Mouse (Mus musculus) heart, adult 2 months (tissue): ENCODE results near the gene Clp1. TPM values are rescaled to one million over a fixed set of nuclear protein-coding genes. Genes with fewer than 3 reads are reported as not detected.

ENCODE experiments used
- DNase-seq, 2 experiments: peaks; one replicate each; pipeline ENCODE4 v3.0.0; 2021
- H3K27ac ChIP-seq: fragments of 200-600 bp; 2 replicates; pipeline ENCODE4 v1.8.1; 2022
- H3K27me3 ChIP-seq: fragments of 200-500 bp; 2 replicates; pipeline ENCODE4 v1.6.1; 2012; ENCODE audit warnings: mild to moderate bottlenecking, low read length, inconsistent platforms, mixed read lengths; ENCODE audit not compliant: control insufficient read depth, insufficient read depth
- H3K36me3 ChIP-seq: fragments of 200-500 bp; 2 replicates; pipeline ENCODE4 v1.6.1; 2012; ENCODE audit warnings: low read length, inconsistent platforms; ENCODE audit not compliant: control insufficient read depth, insufficient read depth
- H3K4me1 ChIP-seq: fragments of 200-500 bp; 2 replicates; pipeline ENCODE4 v1.6.1; 2011; ENCODE audit warnings: low read length; ENCODE audit not compliant: control insufficient read depth, insufficient read depth
- H3K4me3 ChIP-seq: fragments of 200-600 bp; 2 replicates; pipeline ENCODE4 v1.8.1; 2022
- H3K79me2 ChIP-seq: fragments of 200-500 bp; replicated peaks from 2 replicates; pipeline ENCODE4 v1.6.1; 2012; ENCODE audit warnings: mild to moderate bottlenecking, inconsistent platforms, low read length, moderate library complexity, mixed read lengths; ENCODE audit not compliant: control insufficient read depth, insufficient read depth
- H3K9ac ChIP-seq: fragments of 200-500 bp; 2 replicates; pipeline ENCODE4 v1.6.1; 2012; ENCODE audit warnings: low read depth, mild to moderate bottlenecking, control low read depth, inconsistent platforms, low read length, mixed read lengths
- CTCF ChIP-seq: fragments of 200-600 bp; IDR thresholded peaks from 2 replicates; pipeline ENCODE4 v1.8.1; 2022; ENCODE audit warnings: antibody characterized with exemption, mild to moderate bottlenecking, moderate library complexity
- EP300 ChIP-seq: fragments of 200-500 bp; IDR thresholded peaks from 2 replicates; pipeline ENCODE4 v1.6.1; 2011; ENCODE audit warnings: low read depth, low read length, control low read depth; ENCODE audit not compliant: insufficient read depth
- POLR2A ChIP-seq: fragments of 200-500 bp; IDR thresholded peaks from 2 replicates; pipeline ENCODE4 v1.6.1; 2011; ENCODE audit warnings: mild to moderate bottlenecking, low read depth, low read length, control low read depth; ENCODE audit not compliant: insufficient read depth
- WGBS: fragments of 180-500 bp; shearing (Covaris S2); methylation state at CpG from one replicate; pipeline ENCODE4 v1.1.7; 2018; 5-methylcytosine and 5-hydroxymethylcytosine counted together
- intact Hi-C: fragments of 180-260 bp; cut with DNase I; formaldehyde crosslinking; loops from one replicate; pipeline ENCODE4 v1.15.1; 2025
- polyA plus RNA-seq: library from polyadenylated mRNA; depleted of rRNA; stranded (reverse); fragments of >200 nt; gene quantifications from 2 replicates; pipeline ENCODE4 v1.2.3, GENCODE M21; 2012
- total RNA-seq, 2 experiments: library from RNA; stranded (reverse); gene quantifications; 2 replicates each; pipeline ENCODE4 v1.2.3; 2021

Gene Clp1
- total and polyA plus RNA-seq, 3 experiments = 3.5 to 4.6 (median 4.0) TPM

DNA sequence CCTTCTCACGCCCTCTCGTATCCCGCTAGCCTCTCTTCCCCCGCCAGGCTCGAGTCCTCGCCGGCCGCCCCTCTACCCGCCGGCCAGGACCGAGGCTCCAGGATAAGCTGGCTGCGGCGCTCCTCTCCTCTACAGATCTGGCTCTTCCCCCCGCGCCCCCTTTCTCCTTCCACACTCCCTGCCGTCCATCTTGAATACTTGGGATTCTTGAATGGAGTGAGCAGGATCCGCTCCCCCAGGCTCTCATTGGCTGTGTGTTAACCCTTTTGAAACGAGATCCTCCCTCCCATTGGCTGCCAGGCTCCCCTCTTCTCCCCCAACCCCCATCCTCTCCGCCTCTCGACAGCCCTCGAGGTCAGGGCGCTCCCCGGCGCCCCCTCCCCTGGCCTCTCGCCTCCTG, 16.4 kb upstream of the Clp1 start, which contains the start of gene Gm19426:
Gene Gm19426 (minus strand): TSS at position 95 of the 400 bp plus-strand sequence.
- no peaks in the 10 kb centered on the region for H3K27me3 ChIP-seq
- 1% methylated on average over 25 of the region's 25 CpGs for WGBS
- H3K27ac ChIP-seq = peak within 1 kb of the TSS; percentile 75
- DNase-seq = peak; percentile 67
- H3K36me3 ChIP-seq = no peaks in the 10 kb centered on the region
- H3K4me1 ChIP-seq = no peaks in the 10 kb centered on the region; the same call in 1 of the 2 replicates
- no peak for TF ChIP-seq EP300
- TF ChIP-seq POLR2A = peak; percentile 54
- intact Hi-C loops = no loop called here
- H3K79me2 ChIP-seq = no peaks in the 10 kb centered on the region
- peak within 1 kb of the TSS; percentile 57 for H3K4me3 ChIP-seq
- H3K9ac ChIP-seq = peak within 1 kb of the TSS; percentile 53

DNA sequence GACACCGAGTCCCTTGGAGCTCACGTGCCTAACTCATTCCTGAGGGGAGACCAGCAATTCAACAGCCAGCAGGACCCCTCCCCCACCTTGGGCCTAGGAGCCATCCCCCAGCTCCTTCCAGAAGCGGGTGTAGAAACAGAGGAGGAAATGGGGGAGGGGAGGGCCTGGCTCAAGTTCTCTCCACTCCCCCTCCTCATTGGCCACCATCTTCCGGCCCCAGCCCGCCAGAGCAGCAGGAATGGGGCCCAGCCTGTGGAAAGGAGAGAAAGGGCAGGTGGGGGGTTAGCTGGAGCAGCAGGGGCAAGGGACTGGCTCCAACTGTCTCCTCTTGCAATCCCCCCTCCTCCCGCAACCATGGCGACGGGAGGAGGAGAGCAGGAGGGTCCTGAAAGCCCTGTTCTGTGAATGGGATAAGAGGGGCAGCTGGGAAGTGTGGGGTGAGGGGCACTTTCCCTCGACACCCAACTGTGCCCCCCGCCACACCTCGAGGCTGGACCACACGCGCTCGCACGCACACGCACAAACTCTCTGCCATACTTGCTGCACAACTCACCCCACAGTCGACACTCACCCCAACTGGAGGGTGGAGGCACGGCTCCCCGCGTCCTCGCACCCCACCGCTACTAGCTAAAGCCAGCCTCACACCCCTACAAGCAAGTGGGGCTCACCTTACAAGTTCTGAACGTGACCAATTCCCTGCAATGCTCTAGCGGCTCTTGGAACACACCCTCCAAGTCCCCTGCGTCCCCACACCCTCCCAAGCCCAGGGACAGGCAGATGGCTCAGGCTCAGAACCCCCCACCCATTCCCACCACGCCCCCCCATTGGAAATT, 15.5 kb upstream of the Clp1 start:
- Histone ChIP-seq H3K27ac (peak overlapping the region; percentile 17), H3K4me1 (no peaks in the 10 kb centered on the region; the same call in 1 of the 2 replicates), H3K4me3 (peak overlapping the region; percentile 57), H3K9ac (peak overlapping the region; percentile 48), H3K79me2 (no peaks in the 10 kb centered on the region), H3K27me3 (no peaks in the 10 kb centered on the region), H3K36me3 (no peaks in the 10 kb centered on the region)
- TF ChIP-seq POLR2A (no peak), EP300 (no peak), CTCF (no peak)
- DNase-seq = peak in 1 of 2 experiments; percentile 34
- WGBS = 5% methylated on average over 26 of the region's 26 CpGs
- intact Hi-C loops = no loop called here

DNA sequence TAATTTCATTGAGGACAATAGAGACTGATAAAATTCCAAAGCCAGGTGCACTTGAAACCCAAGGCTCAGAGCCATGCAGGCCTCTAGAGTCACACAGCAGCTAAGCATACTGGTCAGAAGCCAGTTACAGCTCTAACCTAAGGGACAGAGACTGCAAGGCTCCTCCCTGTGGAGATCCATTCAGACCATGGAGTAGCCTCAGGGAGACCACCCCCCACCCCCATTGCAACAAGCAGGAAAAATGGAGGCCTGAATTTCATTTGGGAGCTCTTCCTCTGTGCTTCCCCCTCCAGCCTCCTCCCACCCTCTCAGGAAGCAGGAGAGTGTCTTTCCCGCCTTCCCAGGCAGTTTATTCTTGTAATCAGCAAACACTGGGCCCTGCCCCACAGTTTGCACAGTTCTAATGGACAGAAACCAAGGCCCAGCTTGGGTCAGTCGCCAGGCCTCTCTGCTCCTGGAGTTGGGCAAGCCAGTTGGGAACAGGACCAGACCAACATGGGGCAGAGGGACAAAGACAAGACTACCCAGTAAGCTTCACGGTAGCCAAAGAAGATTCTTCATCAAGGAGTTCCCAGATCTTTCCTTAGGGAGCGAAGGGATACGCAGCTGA, 14.8 kb upstream of the Clp1 start:
- no peaks in the 10 kb centered on the region; the same call in 1 of the 2 replicates for H3K4me1 ChIP-seq
- 37% methylated on average over 5 of the region's 5 CpGs for WGBS

DNA sequence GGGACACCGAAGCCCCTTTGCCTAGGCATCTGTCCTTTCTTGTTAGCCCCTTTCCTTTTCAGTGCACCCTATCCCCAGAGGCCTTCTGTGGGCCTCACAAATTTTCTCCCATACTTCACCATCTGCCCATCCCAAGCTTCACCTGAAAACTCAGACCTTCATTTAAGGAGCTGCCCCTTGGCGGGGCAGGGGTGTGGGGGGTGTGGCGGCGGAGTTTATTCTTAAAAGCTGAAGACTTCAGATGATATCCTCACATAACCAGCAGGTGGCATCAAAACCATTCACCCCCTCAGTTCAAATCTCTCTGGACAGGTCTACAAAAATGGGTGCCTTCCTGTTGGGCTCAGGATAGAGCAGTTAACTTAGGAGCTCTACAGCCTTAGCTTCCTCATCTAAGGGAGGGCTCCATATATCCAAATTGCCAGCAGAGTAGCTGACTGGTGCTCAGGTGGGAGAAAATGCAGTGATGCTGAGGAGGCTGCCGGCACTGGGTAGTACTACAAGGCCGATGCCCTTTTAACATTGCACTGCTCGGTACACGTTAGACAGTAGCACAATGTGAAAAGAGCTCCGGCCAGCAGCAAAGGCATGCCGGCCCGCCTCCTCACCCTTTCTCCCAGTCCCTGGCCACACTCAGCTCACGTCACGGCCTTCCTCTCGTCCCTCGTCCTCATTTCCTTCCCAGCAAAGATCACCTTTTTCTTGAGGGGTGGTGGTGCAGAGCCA, 13.6 kb upstream of the Clp1 start:
- Histone ChIP-seq H3K9ac (no peak overlapping the region), H3K4me1 (no peaks in the 10 kb centered on the region; the same call in 1 of the 2 replicates), H3K27ac (no peak overlapping the region), H3K79me2 (no peaks in the 10 kb centered on the region), H3K36me3 (no peaks in the 10 kb centered on the region), H3K27me3 (peaks cover 2% of the 10 kb centered on the region), H3K4me3 (no peak overlapping the region)
- peak; percentile 60 for TF ChIP-seq CTCF
- no peak for TF ChIP-seq POLR2A
- intact Hi-C loops = loop anchor here (2.0 kb wide), 1 partner anchor 58 kb away; the partner anchor contains the start of gene Ube2l6
- no peak for DNase-seq
- WGBS = 68% methylated on average over 15 of the region's 15 CpGs

More for the DNA sequence above, 14.8 kb upstream of the Clp1 start:
- intact Hi-C loops = loop anchor here (2.0 kb wide), 1 partner anchor 57 kb away; the partner anchor contains the start of gene Ube2l6
- H3K27ac ChIP-seq = no peak overlapping the region
- TF ChIP-seq POLR2A = no peak
- TF ChIP-seq CTCF = no peak
- no peak for TF ChIP-seq EP300
- no peaks in the 10 kb centered on the region; the same call in 1 of the 2 replicates for H3K27me3 ChIP-seq
- H3K36me3 ChIP-seq = no peaks in the 10 kb centered on the region
- peak in 1 of 2 experiments; percentile 32 for DNase-seq
- H3K4me3 ChIP-seq = no peak overlapping the region
- no peaks in the 10 kb centered on the region for H3K79me2 ChIP-seq
- no peak overlapping the region for H3K9ac ChIP-seq

- intact Hi-C loops = loop anchor here (2.0 kb wide), 1 partner anchor 20 kb away; no protein-coding TSS in a partner anchor
- H3K36me3 ChIP-seq = no peaks in the 10 kb centered on the region
- TF ChIP-seq CTCF (peak; percentile 71), POLR2A (no peak), EP300 (0 out of 2 replicates have a peak, but pooled peaks have one; percentile 15)
- H3K27ac ChIP-seq = no peak overlapping the region
- no peaks in the 10 kb centered on the region; the same call in 1 of the 2 replicates for H3K4me1 ChIP-seq
- H3K4me3 ChIP-seq = no peak overlapping the region
- H3K79me2 ChIP-seq = no peaks in the 10 kb centered on the region
- H3K27me3 ChIP-seq = peaks cover 5% of the 10 kb centered on the region
- 4% methylated on average over 12 of the region's 12 CpGs for WGBS
- H3K9ac ChIP-seq = no peak overlapping the region
- DNase-seq = no peak
Observed at GRCm38 (mm10) chr2:84738271-84738911, 11.2 kb upstream of the Clp1 start.
